Mouse (Mus musculus) kidney, embryonic 16.5 days (tissue): ENCODE measurements around the gene Usp11. TPM values are rescaled to one million over a fixed set of nuclear protein-coding genes. Genes with fewer than 3 reads are reported as not detected.
"Not testable (repeated sequence)": the region's sequence is repeated elsewhere in the genome, so short reads cannot be mapped to it uniquely, and the experiment has no call there.

Source experiments
- ATAC-seq: fragments of 200-750 bp; cut with Nextera tagmentation; 2 replicates; pipeline ENCODE4 v1.8.0; 2017; ENCODE audit warnings: moderate TSS enrichment; ENCODE audit not compliant: low FRiP score, low TSS enrichment
- H3K27ac ChIP-seq: fragments of 300-500 bp; sonication (generic); 2 replicates; pipeline ENCODE4 v1.5.1; 2014; ENCODE audit warnings: low read length
- H3K27me3 ChIP-seq: fragments of 300-500 bp; sonication (generic); 2 replicates; pipeline ENCODE4 v1.6.1; 2014; ENCODE audit warnings: low read length, control low read depth, mixed read lengths; ENCODE audit not compliant: insufficient read depth
- H3K36me3 ChIP-seq: fragments of 300-500 bp; sonication (generic); 2 replicates; pipeline ENCODE4 v1.6.1; 2014; ENCODE audit warnings: low read length, control low read depth, mixed read lengths; ENCODE audit not compliant: insufficient read depth
- H3K4me1 ChIP-seq: fragments of 300-500 bp; sonication (generic); 2 replicates; pipeline ENCODE4 v1.6.1; 2014; ENCODE audit warnings: low read length, control low read depth, mixed read lengths; ENCODE audit not compliant: insufficient read depth
- H3K4me2 ChIP-seq: fragments of 300-500 bp; sonication (generic); replicated peaks from 2 replicates; pipeline ENCODE4 v1.6.1; 2014; ENCODE audit warnings: low read depth, low read length
- H3K4me3 ChIP-seq: fragments of 300-500 bp; sonication (generic); 2 replicates; pipeline ENCODE4 v1.5.1; 2014; ENCODE audit warnings: mild to moderate bottlenecking, low read length
- H3K9ac ChIP-seq: fragments of 300-500 bp; sonication (generic); replicated peaks from 2 replicates; pipeline ENCODE4 v1.6.1; 2014; ENCODE audit warnings: low read length
- H3K9me3 ChIP-seq: fragments of 300-500 bp; sonication (generic); 2 replicates; pipeline ENCODE4 v1.6.1; 2016; ENCODE audit warnings: low read length, control low read depth
- WGBS: fragments of 180-500 bp; shearing (Covaris S2); extraction: QIAGEN DNeasy Blood & Tissue Kit; methylation state at CpG from one replicate; pipeline ENCODE4 v1.1.7; 2014; 5-methylcytosine and 5-hydroxymethylcytosine counted together
- polyA plus RNA-seq: library from polyadenylated mRNA; unstranded; fragments of >200 nt; fragmentation: Nextera tagmentation; extraction: Ambion mirVana; gene quantifications from 2 replicates; pipeline ENCODE4 v1.2.1, GENCODE M21; 2015

Gene Usp11
- polyA plus RNA-seq, 1 experiment from 2014 or later = 50.8 TPM

- peak overlapping the region; percentile 88 for H3K9ac ChIP-seq
- peaks cover 11% of the 10 kb centered on the region for H3K36me3 ChIP-seq
- peak overlapping the region; percentile 71 for H3K4me2 ChIP-seq
- H3K9me3 ChIP-seq = no peaks in the 10 kb centered on the region
- peaks cover 14% of the 10 kb centered on the region for H3K4me1 ChIP-seq
- ATAC-seq = peak; percentile 42
- H3K27ac ChIP-seq = peak overlapping the region; percentile 96
- 18% methylated on average over 16 of the region's 35 CpGs for WGBS
- no peaks in the 10 kb centered on the region for H3K27me3 ChIP-seq
- H3K4me3 ChIP-seq = peak overlapping the region; percentile 70
Measured at GRCm38 (mm10) chrX:20688615-20689014, 15.1 kb upstream of the Usp11 start.

GRCm38 (mm10) chrX:20691566-20691965 is 12.1 kb upstream of the Usp11 start:
- Histone ChIP-seq H3K4me2 (no peak overlapping the region), H3K4me1 (peaks cover 13% of the 10 kb centered on the region), H3K36me3 (peaks cover 29% of the 10 kb centered on the region), H3K27ac (no peak overlapping the region), H3K9me3 (no peaks in the 10 kb centered on the region), H3K9ac (no peak overlapping the region), H3K27me3 (no peaks in the 10 kb centered on the region), H3K4me3 (no peak overlapping the region)
- ATAC-seq = no peak
- 59% methylated on average over 3 of the region's 3 CpGs for WGBS

DNA sequence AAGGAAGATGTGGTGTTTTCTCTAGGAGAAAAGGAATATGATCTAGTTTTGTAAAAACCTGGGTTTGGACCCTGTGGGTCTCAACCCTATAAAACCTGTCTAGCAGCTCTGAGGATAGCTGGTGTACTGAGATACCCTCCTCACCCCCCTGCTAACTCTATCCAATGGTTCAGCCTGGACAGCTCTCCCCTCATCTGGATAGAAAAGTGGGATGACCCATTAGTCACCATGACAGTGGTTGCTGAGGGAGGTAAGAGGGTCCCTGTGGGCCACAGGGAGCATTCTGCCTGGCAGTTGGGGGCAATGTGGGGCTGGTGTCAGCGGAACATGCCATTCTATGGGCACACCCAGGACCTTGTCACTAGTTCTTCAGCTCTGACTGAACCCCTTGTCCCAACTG is 11.1 kb upstream of the Usp11 start:
- WGBS = 89% methylated on average over 1 of the region's 1 CpGs
- H3K36me3 ChIP-seq = peaks cover 33% of the 10 kb centered on the region
- H3K4me2 ChIP-seq = no peak overlapping the region
- H3K4me3 ChIP-seq = no peak overlapping the region
- ATAC-seq = no peak
- peaks cover 10% of the 10 kb centered on the region for H3K4me1 ChIP-seq
- no peaks in the 10 kb centered on the region for H3K9me3 ChIP-seq
- no peaks in the 10 kb centered on the region for H3K27me3 ChIP-seq
- no peak overlapping the region for H3K9ac ChIP-seq
- no peak overlapping the region for H3K27ac ChIP-seq

GRCm38 (mm10) chrX:20695842-20696241 is 7.9 kb upstream of the Usp11 start:
- Histone ChIP-seq H3K4me2 (no peak overlapping the region), H3K4me3 (no peak overlapping the region), H3K27ac (no peak overlapping the region), H3K9me3 (no peaks in the 10 kb centered on the region), H3K27me3 (no peaks in the 10 kb centered on the region), H3K4me1 (no peaks in the 10 kb centered on the region), H3K36me3 (peaks cover 41% of the 10 kb centered on the region), H3K9ac (no peak overlapping the region)
- no peak for ATAC-seq
- 80% methylated on average over 4 of the region's 4 CpGs for WGBS

DNA sequence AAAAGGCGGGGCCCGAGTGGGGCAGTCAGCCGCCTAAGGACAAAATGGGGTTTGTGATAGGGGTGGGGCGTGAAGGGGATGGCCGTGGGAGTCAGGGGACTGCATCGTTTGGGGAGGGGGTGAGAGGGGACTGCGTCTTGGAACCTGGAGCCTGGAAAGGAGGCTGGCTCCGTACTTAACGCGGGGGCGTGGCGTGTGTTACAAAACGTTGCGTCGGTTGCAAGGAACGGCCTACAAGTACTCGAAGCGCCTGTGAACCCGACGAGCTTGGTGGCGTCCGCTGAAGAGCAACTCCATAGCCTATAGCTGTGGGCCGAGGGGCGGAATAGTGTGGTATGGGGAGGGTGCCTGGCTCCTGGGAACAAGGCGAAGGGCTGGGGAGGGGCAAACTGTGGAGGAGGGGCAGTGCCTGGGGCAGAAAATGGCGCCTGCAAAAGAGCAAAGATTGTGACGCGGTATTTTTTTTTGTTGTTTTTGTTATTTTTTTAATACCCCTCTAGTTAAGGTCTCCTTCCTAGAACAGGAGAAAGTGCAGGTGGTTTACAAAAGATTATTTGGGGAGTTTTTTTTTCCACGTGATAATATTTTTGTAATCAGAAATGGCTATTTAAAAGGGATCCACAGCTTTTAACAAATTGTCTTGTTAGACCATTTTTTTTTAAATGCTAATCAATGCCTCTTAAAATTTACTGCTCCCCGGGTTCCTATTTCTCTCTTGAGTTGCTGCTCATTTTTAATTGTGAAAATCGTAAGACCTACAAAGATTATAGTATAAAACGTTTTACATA is 783 bp downstream of the Usp11 start:
- Histone ChIP-seq H3K9me3 (no peaks in the 10 kb centered on the region), H3K36me3 (no peaks in the 10 kb centered on the region), H3K4me3 (peak overlapping the region; percentile 58), H3K4me1 (no peaks in the 10 kb centered on the region), H3K27ac (peak overlapping the region; percentile 92), H3K9ac (peak overlapping the region; percentile 71), H3K27me3 (no peaks in the 10 kb centered on the region), H3K4me2 (peak overlapping the region; percentile 47)
- ATAC-seq = peak; percentile 99
- 25% methylated on average over 32 of the region's 32 CpGs for WGBS

GRCm38 (mm10) chrX:20705083-20705402 is 1.3 kb downstream of the Usp11 start:
- Histone ChIP-seq H3K4me2 (peak overlapping the region; percentile 46), H3K27ac (no peak overlapping the region), H3K9me3 (no peaks in the 10 kb centered on the region), H3K4me3 (peak overlapping the region; percentile 58), H3K36me3 (no peaks in the 10 kb centered on the region), H3K4me1 (no peaks in the 10 kb centered on the region), H3K27me3 (no peaks in the 10 kb centered on the region), H3K9ac (no peak overlapping the region)
- 24% methylated on average over 3 of the region's 3 CpGs for WGBS
- ATAC-seq = no peak

DNA sequence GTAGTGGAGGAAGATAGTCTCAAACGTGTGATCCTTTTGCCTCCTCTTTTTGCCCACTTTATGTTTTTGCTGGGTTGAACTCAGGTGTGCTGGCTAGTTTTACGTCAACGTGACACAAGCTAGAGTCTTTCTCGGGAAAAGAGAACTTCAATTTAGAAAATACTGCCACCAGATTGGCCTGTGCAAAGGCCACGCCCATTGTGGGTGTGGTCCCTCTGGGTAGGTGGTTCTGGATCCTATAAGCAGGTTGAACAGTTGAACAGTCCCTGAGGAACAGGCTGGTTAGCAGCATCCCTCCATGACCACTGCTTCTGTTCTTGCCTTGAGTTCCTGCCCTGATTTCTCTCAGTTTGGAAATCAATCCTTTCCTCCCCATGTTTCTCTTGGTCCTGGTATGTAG is 25.0 kb downstream of the Usp11 start:
- H3K27me3 ChIP-seq = no peaks in the 10 kb centered on the region
- ATAC-seq = no peak

GRCm38 (mm10) chrX:20730048-20730447 is 26.3 kb downstream of the Usp11 start:
- peak; percentile 54; the same call in 1 of the 2 replicates for ATAC-seq
- WGBS = 39% methylated on average over 10 of the region's 10 CpGs
- H3K4me2 ChIP-seq = not testable (repeated sequence)

More for the DNA sequence above, 25.0 kb downstream of the Usp11 start:
- no peaks in the 10 kb centered on the region for H3K36me3 ChIP-seq
- 79% methylated on average over 5 of the region's 5 CpGs for WGBS
- no peak overlapping the region for H3K9ac ChIP-seq
- no peaks in the 10 kb centered on the region for H3K4me1 ChIP-seq
- H3K27ac ChIP-seq = no peak overlapping the region
- no peak overlapping the region for H3K4me3 ChIP-seq
- H3K4me2 ChIP-seq = no peak overlapping the region
- H3K9me3 ChIP-seq = no peaks in the 10 kb centered on the region

GRCm38 (mm10) chrX:20736479-20736878 is 32.8 kb downstream of the Usp11 start:
- no peak overlapping the region for H3K9ac ChIP-seq
- H3K27me3 ChIP-seq = no peaks in the 10 kb centered on the region
- no peak for ATAC-seq
- whole genome bisulfite sequencing = 86% methylated on average over 4 of the region's 4 CpGs
- no peaks in the 10 kb centered on the region for H3K9me3 ChIP-seq
- no peak overlapping the region for H3K4me2 ChIP-seq
- no peak overlapping the region for H3K4me3 ChIP-seq
- no peaks in the 10 kb centered on the region for H3K36me3 ChIP-seq
- H3K4me1 ChIP-seq = no peaks in the 10 kb centered on the region
- no peak overlapping the region for H3K27ac ChIP-seq

More at GRCm38 (mm10) chrX:20730048-20730447, 26.3 kb downstream of the Usp11 start:
- not testable (repeated sequence) for H3K36me3 ChIP-seq, H3K27me3 ChIP-seq, H3K9ac ChIP-seq, H3K9me3 ChIP-seq, H3K4me3 ChIP-seq, H3K4me1 ChIP-seq, H3K27ac ChIP-seq

- ATAC-seq = no peak
Measured at GRCm38 (mm10) chrX:20748829-20749228, 45.1 kb downstream of the Usp11 start.

More at GRCm38 (mm10) chrX:20748829-20749228, 45.1 kb downstream of the Usp11 start:
- no peaks in the 10 kb centered on the region for H3K27me3 ChIP-seq
- WGBS = 75% methylated on average over 2 of the region's 2 CpGs
- no peak overlapping the region for H3K9ac ChIP-seq
- H3K9me3 ChIP-seq = no peaks in the 10 kb centered on the region
- no peak overlapping the region for H3K4me3 ChIP-seq
- no peaks in the 10 kb centered on the region for H3K36me3 ChIP-seq
- H3K27ac ChIP-seq = no peak overlapping the region
- no peaks in the 10 kb centered on the region for H3K4me1 ChIP-seq
- H3K4me2 ChIP-seq = no peak overlapping the region
